Mouse (Mus musculus) retina, postnatal 1 day (tissue): ENCODE results near the gene Vmn1r192.
"Not testable (repeated sequence)": the region's sequence is repeated elsewhere in the genome, so short reads cannot be mapped to it uniquely, and the experiment has no call there.

ENCODE experiments used
- DNase-seq: peaks from one replicate; pipeline ENCODE4 v3.0.0-alpha.2; 2012

The Vmn1r192 gene

DNA sequence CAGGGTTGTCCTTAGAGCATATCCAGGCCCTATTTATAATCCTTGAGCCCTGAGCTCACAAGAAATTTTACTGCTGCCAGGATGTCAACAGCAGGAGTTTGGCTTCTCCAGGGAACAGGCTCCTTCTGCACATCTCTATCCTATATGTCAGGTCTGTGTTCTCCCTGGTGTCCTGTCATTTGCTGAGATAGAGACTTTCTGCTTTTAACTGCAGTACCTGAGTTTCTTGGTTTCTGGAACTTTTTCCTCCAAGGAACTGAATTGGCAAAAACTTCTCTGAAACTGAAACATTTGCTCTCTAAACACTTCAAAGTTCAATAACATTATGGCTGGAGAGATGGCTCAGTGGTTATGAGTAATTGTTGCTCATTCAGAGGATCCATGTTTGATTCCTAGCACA, at the start of gene Vmn1r192:
Gene Vmn1r192 (minus strand): TSS at position 101 of the 400 bp plus-strand sequence.
- no peak for DNase-seq

DNA sequence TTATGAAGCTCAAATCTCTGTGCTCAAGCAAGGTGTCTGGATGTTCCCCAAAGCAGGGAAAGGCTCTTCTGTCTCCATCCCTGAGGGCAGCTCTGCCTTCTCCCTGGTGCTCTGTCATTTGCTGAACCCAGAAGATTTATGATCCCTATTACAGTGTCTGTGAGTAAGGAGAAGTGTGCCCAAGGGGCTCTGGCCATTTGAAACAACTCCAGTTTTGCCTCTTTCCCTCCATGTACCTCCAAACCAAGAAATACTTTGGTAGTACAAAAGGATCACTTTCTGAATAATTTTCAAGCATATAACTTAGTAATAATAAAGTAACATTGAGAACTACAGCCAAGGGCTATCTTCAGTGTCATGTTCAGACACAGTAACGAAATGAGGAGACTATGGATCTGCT, 32.1 kb upstream of the Vmn1r192 start, which contains the start of gene Vmn1r193:
Gene Vmn1r193 (minus strand): TSS at position 101 of the 400 bp plus-strand sequence.
- not testable (repeated sequence) for DNase-seq

DNA sequence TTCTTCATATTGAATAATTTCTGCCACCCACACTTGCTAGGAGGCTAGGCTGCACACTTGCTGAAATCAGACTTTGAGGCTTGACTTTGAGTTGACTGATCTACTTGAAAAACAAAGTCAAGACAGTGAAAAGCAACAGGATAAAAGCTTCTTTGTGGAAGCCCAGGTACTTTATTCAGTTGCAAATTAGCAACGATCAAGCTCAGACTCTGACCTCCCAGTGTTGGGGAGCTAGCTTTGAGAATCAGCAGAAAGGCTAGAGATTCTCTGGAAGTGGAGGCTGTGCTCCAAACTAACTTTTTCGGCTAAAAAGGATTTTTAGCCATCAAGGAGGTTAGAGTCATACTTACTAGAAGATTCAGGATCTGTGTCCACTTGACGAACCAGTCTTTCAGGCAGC, 1.8 kb upstream of the Vmn1r192 start:
- DNase-seq, result not testable (repeated sequence)

DNA sequence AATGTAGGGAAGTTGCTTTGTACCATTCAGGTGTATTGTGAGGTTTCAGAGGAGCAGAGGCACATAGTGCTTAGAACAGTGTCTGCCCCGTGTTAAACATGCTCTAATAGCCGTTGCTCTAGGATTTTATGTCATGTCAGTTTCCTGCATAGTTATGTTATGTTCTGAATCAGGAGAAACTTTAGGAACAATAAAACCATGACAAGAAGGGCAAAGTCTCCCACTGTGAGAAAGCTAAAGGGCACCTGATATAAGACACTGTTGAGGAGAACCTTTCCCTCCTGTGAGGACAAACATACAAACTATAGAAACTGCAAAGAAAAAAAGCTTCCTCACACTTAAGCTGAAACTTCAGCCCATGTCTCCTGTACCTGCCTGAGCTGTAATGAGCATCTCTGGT, 556 bp downstream of the Vmn1r192 start:
- DNase-seq, result no peak

DNA sequence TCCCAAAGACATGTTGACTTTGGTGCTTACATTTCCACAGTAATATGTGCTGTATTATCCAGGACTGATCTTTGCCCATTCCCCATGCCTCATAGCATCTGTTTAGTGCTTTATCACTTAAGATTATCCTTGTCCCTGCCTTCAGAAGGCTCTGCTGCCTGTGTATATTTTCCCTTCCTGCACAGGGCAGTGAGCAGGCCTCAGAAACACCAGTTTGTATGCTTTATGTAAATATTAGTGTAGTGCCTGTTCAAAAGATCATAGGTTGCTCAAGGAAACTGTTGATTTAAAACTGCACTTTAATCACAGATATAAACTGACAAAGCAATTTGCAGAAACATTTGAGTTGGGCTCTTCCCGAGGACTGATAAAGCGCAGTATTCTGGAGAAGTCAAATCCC, 1.6 kb downstream of the Vmn1r192 start:
- DNase-seq, result no peak

DNA sequence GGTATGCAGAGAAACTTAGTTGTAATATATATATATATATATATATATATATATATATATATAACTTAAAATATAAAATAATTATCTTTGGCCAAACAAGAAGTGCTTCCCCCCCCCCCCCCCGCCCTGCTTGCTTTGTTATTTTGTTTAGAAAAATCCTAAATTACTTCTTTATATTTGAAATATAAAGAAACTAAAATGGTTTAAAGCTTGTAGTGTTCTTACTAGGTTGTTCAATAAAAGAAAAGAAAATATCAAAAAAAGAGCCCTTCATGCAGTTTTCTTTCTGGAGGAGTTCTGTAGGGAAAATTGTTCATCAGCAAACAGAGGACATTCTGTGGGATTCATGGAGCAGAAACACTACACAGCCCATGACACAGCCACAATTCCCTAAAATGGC, 7.1 kb downstream of the Vmn1r192 start, which contains the start of gene Vmn1r191:
Gene Vmn1r191 (minus strand): TSS at position 101 of the 400 bp plus-strand sequence.
- DNase-seq, result no peak

DNA sequence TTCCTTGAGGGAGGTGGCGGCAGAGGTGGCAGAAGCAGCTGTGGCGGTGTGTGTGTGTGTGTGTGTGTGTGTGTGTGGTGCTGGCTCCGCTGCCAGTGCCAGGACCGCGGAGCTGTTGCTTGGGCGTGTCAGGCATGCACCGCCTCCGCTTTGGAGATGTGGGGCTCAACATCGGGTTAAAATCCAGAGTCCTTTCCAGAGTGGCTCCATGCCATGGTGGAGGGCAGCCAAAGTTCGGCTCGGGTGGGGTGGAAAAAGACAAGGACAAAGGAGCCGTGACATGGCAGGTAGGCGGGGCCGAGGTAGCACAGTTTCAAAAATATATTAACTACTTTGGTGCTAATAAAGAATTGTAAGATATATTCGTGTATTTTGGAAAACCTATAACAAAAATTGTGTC, 22.5 kb downstream of the Vmn1r192 start:
- DNase-seq, result no peak

DNA sequence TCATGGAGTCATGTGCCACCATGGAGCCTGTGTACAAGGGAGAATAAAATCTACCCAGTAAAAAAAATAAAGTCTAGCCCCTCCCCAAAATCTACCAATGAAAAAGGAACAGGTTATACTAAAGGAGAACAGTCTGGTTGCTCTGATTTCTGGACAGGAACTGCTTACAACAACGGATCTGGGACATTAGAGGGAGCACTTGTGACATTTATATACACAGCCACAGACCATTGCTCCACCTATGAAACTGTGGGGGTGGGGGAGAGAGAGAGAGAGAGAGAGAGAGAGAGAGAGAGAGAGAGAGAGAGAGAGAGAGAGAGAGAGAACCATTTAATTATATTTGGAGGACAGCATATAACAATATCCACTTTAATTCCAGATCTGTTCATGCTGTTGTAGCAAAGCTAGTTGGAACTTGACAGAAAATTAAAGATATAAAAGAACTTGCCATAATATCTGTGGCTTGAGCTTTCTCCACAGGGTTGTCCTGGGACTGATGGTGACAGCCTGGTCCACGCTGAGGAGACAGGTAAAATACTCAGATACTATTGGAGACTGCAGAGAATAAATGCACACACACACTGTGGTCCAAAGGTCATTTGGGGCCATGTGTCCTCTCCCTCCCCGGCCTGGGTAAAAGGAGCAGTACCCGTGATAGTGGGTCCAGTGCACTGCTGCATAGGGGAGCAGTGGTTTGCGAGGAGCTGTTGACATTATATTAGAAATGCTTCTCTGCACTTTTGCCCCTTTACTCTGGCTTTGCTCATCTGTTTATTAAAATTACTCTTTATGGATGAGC, 54.2 kb downstream of the Vmn1r192 start:
- not testable (repeated sequence) for DNase-seq
